Comparison of ENCODE assay signal across 16 mouse cellular contexts in genomic region chr2:12318036-12318435, GRCm38 (mm10). TPM values are rescaled to one million over a fixed set of nuclear protein-coding genes. Genes with fewer than 3 reads are reported as not detected.
DNase-seq lines count a peak whose midpoint lies in the region; ATAC-seq lines count a peak whose summit lies in the region.
"Had no signal": no experiment of that assay in that cellular context is flagged by ENCODE, and none has a peak within 500 bp of the region (broad histone marks: within the 10 kb centered on the region; RNA-seq: fewer than 3 reads in every experiment).

No protein-coding gene starts in this region.

- H3K27ac ChIP-seq in heart, embryonic 10.5 days = no peak overlapping the region
- peak overlapping the region; percentile 75 for H3K27ac ChIP-seq in lung, embryonic 15.5 days
- H3K27ac ChIP-seq in brown adipose tissue, adult 24 weeks (replicated peaks; ENCODE audit: low read depth, low read length) = peak overlapping the region; percentile 1; the same call in 1 of the 2 replicates
- H3K27ac ChIP-seq in macrophage = peak overlapping the region; percentile 49
- H3K27ac ChIP-seq: hindbrain, embryonic 14.5 days; liver, embryonic 14.5 days; neural tube, embryonic 13.5 days had no signal

- H3K4me1 ChIP-seq in heart, embryonic 10.5 days = peaks cover 3% of the 10 kb centered on the region; the same call in 1 of the 2 replicates
- peaks cover 20% of the 10 kb centered on the region; the same call in 1 of the 2 replicates for H3K4me1 ChIP-seq in lung, embryonic 15.5 days
- no peaks in the 10 kb centered on the region for H3K4me1 ChIP-seq in brown adipose tissue, adult 24 weeks (ENCODE audit: control insufficient read depth, insufficient read depth, insufficient read length, low read length)
- H3K4me1 ChIP-seq: neural tube, embryonic 13.5 days had no signal

- ATAC-seq in lung, embryonic 15.5 days (ENCODE audit: borderline replicate concordance, extremely low read depth, low FRiP score, low TSS enrichment) = peak; percentile 24; the same call in 1 of the 2 replicates
- ATAC-seq: activated CD4-positive, CD25-positive, alpha-beta regulatory T cell, adult 4 months; intestine, embryonic 16.5 days had no signal

- peak; percentile 51 to 70 for DNase-seq in heart, adult 18-20 months
- DNase-seq in heart, embryonic 10.5 days (ENCODE audit: low spot score) = no peak
- DNase-seq in lung, postnatal 25 days (ENCODE audit: low spot score) = no peak
- no peak for DNase-seq in adrenal gland, postnatal 4 days (ENCODE audit: low spot score in 2 of 2)
- no peak for DNase-seq in adrenal gland, postnatal 10 days
- DNase-seq: cerebellum, adult 9-10 months; right cerebral cortex, postnatal 25 days had no signal

- no peak overlapping the region for H3K9ac ChIP-seq in lung, embryonic 15.5 days
- H3K9ac ChIP-seq: hindbrain, embryonic 14.5 days; liver, embryonic 14.5 days; neural tube, embryonic 13.5 days had no signal

- H3K9me3 ChIP-seq in heart, embryonic 10.5 days = 0 out of 2 replicates have a peak, but pooled peaks cover 3% of the 10 kb centered on the region
- H3K9me3 ChIP-seq in lung, embryonic 15.5 days = no peaks in the 10 kb centered on the region
- H3K9me3 ChIP-seq: neural tube, embryonic 13.5 days had no signal

- H3K36me3 ChIP-seq in heart, embryonic 10.5 days = no peaks in the 10 kb centered on the region
- H3K36me3 ChIP-seq in lung, embryonic 15.5 days = no peaks in the 10 kb centered on the region
- no peaks in the 10 kb centered on the region for H3K36me3 ChIP-seq in macrophage (ENCODE audit: inconsistent target)
- H3K36me3 ChIP-seq: neural tube, embryonic 13.5 days had no signal

- H3K27me3 ChIP-seq in heart, embryonic 10.5 days (ENCODE audit: insufficient read depth, poor library complexity, severe bottlenecking) = no peaks in the 10 kb centered on the region
- no peaks in the 10 kb centered on the region for H3K27me3 ChIP-seq in lung, embryonic 15.5 days
- H3K27me3 ChIP-seq: CH12.LX; neural tube, embryonic 13.5 days had no signal

- H3K4me3 ChIP-seq in heart, embryonic 10.5 days = no peak overlapping the region
- no peak overlapping the region for H3K4me3 ChIP-seq in lung, embryonic 15.5 days
- no peak overlapping the region for H3K4me3 ChIP-seq in brown adipose tissue, adult 24 weeks (ENCODE audit: insufficient read depth, low read depth, low read length)
- no peak overlapping the region for H3K4me3 ChIP-seq in macrophage (ENCODE audit: inconsistent target)
- H3K4me3 ChIP-seq: neural tube, embryonic 13.5 days had no signal

- WGBS in heart, embryonic 10.5 days = 91% methylated on average over 4 of the region's 4 CpGs
- 57% methylated on average over 4 of the region's 4 CpGs for WGBS in lung, embryonic 15.5 days
- WGBS in macrophage (ENCODE audit: missing documents) = 97% methylated on average over 4 of the region's 4 CpGs

- H3K79me2 ChIP-seq in macrophage (ENCODE audit: inconsistent target) = no peaks in the 10 kb centered on the region

- H3K4me2 ChIP-seq in lung, embryonic 15.5 days = no peak overlapping the region
- H3K4me2 ChIP-seq: hindbrain, embryonic 14.5 days; neural tube, embryonic 13.5 days had no signal

RNA-seq across cellular contexts. Expression of gene Itga8, which starts 16.3 kb away (rescaled TPM):
- 1 to 10 TPM; 4.8 to 5.8 TPM for total RNA-seq in heart, adult 18-20 months (2021)
- 4.4 and 9.3 TPM in 2 replicates for polyA plus RNA-seq in heart, embryonic 10.5 days (2016; fragmentation: Nextera tagmentation; extraction: Ambion mirVana)
- 31.2 and 32.0 TPM in 2 replicates for polyA plus RNA-seq in lung, embryonic 15.5 days (2015; fragmentation: Nextera tagmentation; extraction: Ambion mirVana)
- polyA plus RNA-seq in brown adipose tissue, adult 24 weeks (2012; ENCODE audit: insufficient read depth, insufficient read length, missing spikeins) = 0.91 and 1.6 TPM in 2 replicates
- 1 to 10 TPM in 6 of 26 experiments, under 1 TPM in 11, not detected in 9; 0.08 to 2.2 (median 0.44) TPM for total RNA-seq in macrophage (2018; cell fraction: chromatin; rRNA removed)
- total RNA-seq in macrophage (2018; cell fraction: cytosol; rRNA removed) = under 1 TPM; 0.03 to 0.43 (median 0.17) TPM
- 10 to 100 TPM in 1 of 26 experiments, 1 to 10 TPM in 3, under 1 TPM in 16, not detected in 6; 0.10 to 15.4 (median 0.46) TPM for total RNA-seq in macrophage (2018; cell fraction: nucleus; rRNA removed)
- 0.59 to 2.7 TPM (median 0.62 TPM) in 3 replicates for polyA plus RNA-seq in macrophage (2018)
- 10 to 100 TPM; 38.2 to 40.7 TPM for total RNA-seq in adrenal gland, postnatal 4 days (2021)
- 10 to 100 TPM; 21.7 to 24.1 TPM for total RNA-seq in adrenal gland, postnatal 10 days (2021)
- polyA plus RNA-seq: activated CD4-positive, CD25-positive, alpha-beta regulatory T cell, adult 4 months had no signal

Comparison
In these comparisons a context has a peak if more than half of its experiments do, and no peak if none do; other contexts are left out.
1. DNase-seq: peak in heart, adult 18-20 months (2 of 2); none in heart, embryonic 10.5 days (single experiment), lung, postnatal 25 days (single experiment), adrenal gland, postnatal 4 days (0 of 2) and adrenal gland, postnatal 10 days (single experiment).